Mouse (Mus musculus): ENCODE measurements around the gene Olfr955. TPM values are rescaled to one million over a fixed set of nuclear protein-coding genes. Genes with fewer than 3 reads are reported as not detected.

Gene Olfr955
- polyA plus RNA-seq, 1 experiment = not detected

- Histone ChIP-seq H3K4me1 (ENCODE audit: control insufficient read depth, insufficient read depth, insufficient read length) (no peaks in the 10 kb centered on the region), H3K27me3 (ENCODE audit: control insufficient read depth, insufficient read depth, low read length) (no peaks in the 10 kb centered on the region), H3K27ac (ENCODE audit: insufficient read depth, low read length) (no peak within 1 kb of the TSS), H3K36me3 (ENCODE audit: control insufficient read depth, insufficient read depth, low read length) (no peaks in the 10 kb centered on the region), H3K4me3 (ENCODE audit: extremely low read depth, insufficient read depth, insufficient read length) (no peak within 1 kb of the TSS)
- no peak for DNase-seq (ENCODE audit: low read depth in 1 of 2, low spot score in 2 of 2)
- TF ChIP-seq CTCF (IDR thresholded peaks at IDR 0.05; ENCODE audit: extremely low read depth, insufficient read depth, insufficient read length, insufficient replicate concordance) = no peak
- no peak for TF ChIP-seq POLR2A (IDR thresholded peaks at IDR 0.05; ENCODE audit: low read depth, low read length)
These were observed 44.7 kb downstream of the Olfr955 start, which contains the start of gene Olfr952 for GRCm38 (mm10) chr9:39427048-39427447. Gene Olfr952, minus strand, starts transcription at chr9:39427148.

Other genes with a start within 250 kb of the Olfr955 start
- not detected in 2 replicates for gene Olfr1537, start 221.9 kb downstream of the Olfr955 start, polyA plus RNA-seq (2012; rRNA removed)
- gene Olfr945, start 195.1 kb downstream of the Olfr955 start, polyA plus RNA-seq (2012; rRNA removed) = not detected in 2 replicates
- not detected in 2 replicates for gene Olfr948, start 145.9 kb downstream of the Olfr955 start, polyA plus RNA-seq (2012; rRNA removed)
- gene Olfr951, start 84.5 kb downstream of the Olfr955 start, polyA plus RNA-seq (2012; rRNA removed) = not detected in 2 replicates
- not detected in 2 replicates for gene Olfr952, start 44.8 kb downstream of the Olfr955 start, polyA plus RNA-seq (2012; rRNA removed)
- not detected in 2 replicates for gene Olfr954, start 15.2 kb downstream of the Olfr955 start, polyA plus RNA-seq (2012; rRNA removed)
- not detected in 2 replicates for gene Olfr44, start 22.1 kb upstream of the Olfr955 start, polyA plus RNA-seq (2012; rRNA removed)
- gene Olfr957, start 43.9 kb upstream of the Olfr955 start, polyA plus RNA-seq (2012; rRNA removed) = not detected in 2 replicates
- not detected in 2 replicates for gene Olfr958, start 82.1 kb upstream of the Olfr955 start, polyA plus RNA-seq (2012; rRNA removed)
- gene Olfr959, start 103.6 kb upstream of the Olfr955 start, polyA plus RNA-seq (2012; rRNA removed) = not detected in 2 replicates
- not detected in 2 replicates for gene AW551984, start 132.5 kb upstream of the Olfr955 start, polyA plus RNA-seq (2012; rRNA removed)
- not detected in 2 replicates for gene Olfr148, start 138.7 kb upstream of the Olfr955 start, polyA plus RNA-seq (2012; rRNA removed)
- gene Olfr960, start 149.4 kb upstream of the Olfr955 start, polyA plus RNA-seq (2012; rRNA removed) = not detected in 2 replicates
- gene Olfr961, start 173.1 kb upstream of the Olfr955 start, polyA plus RNA-seq (2012; rRNA removed) = not detected in 2 replicates
- gene Olfr963, start 195.3 kb upstream of the Olfr955 start, polyA plus RNA-seq (2012; rRNA removed) = not detected in 2 replicates
- not detected in 2 replicates for gene Olfr149, start 235.2 kb upstream of the Olfr955 start, polyA plus RNA-seq (2012; rRNA removed)
- gene Olfr965, start 239.4 kb upstream of the Olfr955 start, polyA plus RNA-seq (2012; rRNA removed) = not detected in 2 replicates

Data from spleen, adult 2 months (tissue).